Mouse (Mus musculus): Measurements from ENCODE around the gene Pitpnb. TPM values are rescaled to one million over a fixed set of nuclear protein-coding genes. Genes with fewer than 3 reads are reported as not detected.

The Pitpnb gene
- polyA plus RNA-seq, 1 experiment from 2014 or later = 81.0 TPM

DNA sequence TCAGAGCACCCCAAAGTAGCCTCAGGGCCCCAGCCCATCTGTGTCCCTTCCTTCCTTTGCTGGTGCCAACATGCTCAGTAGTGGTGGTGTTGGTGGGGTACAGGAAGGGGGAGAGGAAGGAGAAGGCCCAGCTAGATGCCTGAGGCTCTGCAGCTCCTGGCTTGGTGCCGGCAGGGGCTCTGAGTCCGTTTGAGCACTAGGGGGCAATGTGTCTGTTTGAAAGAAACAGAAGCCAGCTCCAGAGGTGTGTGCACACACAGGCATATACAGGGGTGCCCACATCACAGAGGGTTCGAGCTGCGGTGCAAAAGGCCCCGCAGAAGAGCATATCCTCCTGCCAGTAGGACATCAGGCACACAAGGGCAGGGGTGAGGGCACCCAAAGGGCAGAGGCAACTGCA is 83.6 kb downstream of the Pitpnb start:
- no peak overlapping the region for H3K9ac ChIP-seq (ENCODE audit: low read depth, low read length)
- H3K4me1 ChIP-seq (replicated peaks; ENCODE audit: control insufficient read depth, insufficient read depth, low read length) = no peaks in the 10 kb centered on the region; the same call in 1 of the 2 replicates
- ATAC-seq (replicated peaks; ENCODE audit: low FRiP score) = no peak
- WGBS = 0% methylated on average over 5 of the region's 5 CpGs
- no peaks in the 10 kb centered on the region for H3K9me3 ChIP-seq (ENCODE audit: control insufficient read depth, low read length)
- peaks cover 61% of the 10 kb centered on the region for H3K27me3 ChIP-seq (replicated peaks; ENCODE audit: control insufficient read depth, insufficient read depth, low read length)
- H3K4me3 ChIP-seq (ENCODE audit: low read depth, low read length) = no peak overlapping the region
- no peak overlapping the region for H3K27ac ChIP-seq (ENCODE audit: low read depth, low read length)
- H3K36me3 ChIP-seq (ENCODE audit: control insufficient read depth, insufficient read depth, low read length) = no peaks in the 10 kb centered on the region
- no peak overlapping the region for H3K4me2 ChIP-seq
- DNase-seq (ENCODE audit: low spot score) = peak; percentile 57

DNA sequence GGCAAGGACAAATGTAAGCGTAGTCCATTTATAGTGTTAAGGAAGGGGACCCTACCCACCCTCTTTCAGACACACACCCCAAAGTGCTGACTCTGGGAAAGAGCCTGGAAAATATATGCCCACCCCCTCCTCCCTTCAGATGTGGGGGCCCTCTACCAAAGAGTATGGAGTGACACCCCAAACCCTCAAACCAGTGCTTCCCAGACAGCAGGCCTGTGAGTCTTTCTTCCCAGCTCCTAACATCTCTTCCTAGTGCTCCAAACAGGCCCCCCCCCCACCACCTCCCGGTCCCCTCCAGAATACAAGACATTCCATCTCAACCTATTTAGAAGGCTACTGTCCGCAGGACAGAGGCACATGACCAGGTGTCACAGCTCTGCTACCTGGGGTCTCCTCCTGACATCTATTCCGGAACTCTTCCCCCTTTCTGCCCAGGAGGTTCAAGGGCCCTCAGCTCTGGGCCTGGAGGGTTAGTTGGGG is 84.2 kb downstream of the Pitpnb start:
- peaks cover 5% of the 10 kb centered on the region for H3K4me1 ChIP-seq (replicated peaks; ENCODE audit: control insufficient read depth, insufficient read depth, low read length)
- ATAC-seq (replicated peaks; ENCODE audit: low FRiP score) = no peak

DNA sequence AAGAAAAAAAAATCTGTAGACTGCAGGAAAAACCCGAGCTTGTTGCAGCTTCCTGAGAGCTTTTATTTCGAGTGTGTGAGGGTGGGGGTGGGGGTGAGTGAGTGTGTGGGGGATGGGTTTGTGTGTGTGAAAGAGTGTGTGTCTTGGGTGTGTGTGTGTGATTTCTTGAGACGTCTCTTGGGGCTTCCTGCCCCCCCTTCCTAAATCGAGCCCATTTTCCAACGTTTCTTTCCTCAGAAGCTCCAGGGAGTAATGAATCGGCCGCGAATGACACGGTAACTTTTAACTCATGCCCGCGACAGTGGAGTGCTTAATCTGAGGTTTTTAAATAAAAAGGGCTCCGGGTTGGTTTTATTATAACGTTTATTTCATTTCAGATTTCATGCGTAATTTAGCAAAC is 85.0 kb downstream of the Pitpnb start:
- 0 out of 2 replicates have a peak overlapping the region, but pooled peaks have one; percentile 15 for H3K4me3 ChIP-seq (ENCODE audit: low read depth, low read length)
- peak overlapping the region; percentile 79 for H3K4me2 ChIP-seq
- H3K4me1 ChIP-seq (replicated peaks; ENCODE audit: control insufficient read depth, insufficient read depth, low read length) = peaks cover 9% of the 10 kb centered on the region
- DNase-seq (ENCODE audit: low spot score) = no peak
- H3K36me3 ChIP-seq (ENCODE audit: control insufficient read depth, insufficient read depth, low read length) = no peaks in the 10 kb centered on the region
- no peak overlapping the region for H3K27ac ChIP-seq (ENCODE audit: low read depth, low read length)
- WGBS = 3% methylated on average over 14 of the region's 14 CpGs
- ATAC-seq (replicated peaks; ENCODE audit: low FRiP score) = no peak
- H3K9me3 ChIP-seq (ENCODE audit: control insufficient read depth, low read length) = no peaks in the 10 kb centered on the region
- H3K27me3 ChIP-seq (replicated peaks; ENCODE audit: control insufficient read depth, insufficient read depth, low read length) = peaks cover 72% of the 10 kb centered on the region
- no peak overlapping the region for H3K9ac ChIP-seq (ENCODE audit: low read depth, low read length)

More for the DNA sequence above, 84.2 kb downstream of the Pitpnb start:
- Histone ChIP-seq H3K27ac (ENCODE audit: low read depth, low read length) (no peak overlapping the region), H3K9ac (ENCODE audit: low read depth, low read length) (no peak overlapping the region), H3K36me3 (ENCODE audit: control insufficient read depth, insufficient read depth, low read length) (no peaks in the 10 kb centered on the region), H3K4me2 (no peak overlapping the region), H3K9me3 (ENCODE audit: control insufficient read depth, low read length) (no peaks in the 10 kb centered on the region), H3K27me3 (replicated peaks; ENCODE audit: control insufficient read depth, insufficient read depth, low read length) (peaks cover 64% of the 10 kb centered on the region), H3K4me3 (ENCODE audit: low read depth, low read length) (no peak overlapping the region)
- 43% methylated on average over 4 of the region's 4 CpGs for WGBS
- DNase-seq (ENCODE audit: low spot score) = no peak

DNA sequence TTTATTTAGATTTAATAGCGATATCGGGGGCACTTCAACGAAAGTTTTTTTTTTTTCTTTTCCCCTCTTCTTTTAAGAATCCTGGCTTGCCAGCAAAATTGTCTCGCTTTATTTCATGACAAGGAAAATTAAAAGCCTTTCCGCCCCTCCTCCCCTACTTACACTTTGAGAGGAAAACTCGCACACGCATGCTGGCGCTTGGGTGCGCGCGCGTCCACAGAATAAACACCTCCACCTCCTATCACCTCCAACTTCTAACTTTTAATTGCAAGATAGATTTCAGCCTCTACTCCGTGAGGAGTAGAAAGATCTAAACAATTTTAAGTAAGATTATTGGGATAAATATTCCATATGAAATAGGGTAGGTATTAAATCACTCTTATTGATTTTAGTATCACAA is 85.5 kb downstream of the Pitpnb start:
- Histone ChIP-seq H3K4me3 (ENCODE audit: low read depth, low read length) (peak overlapping the region; percentile 66), H3K27me3 (replicated peaks; ENCODE audit: control insufficient read depth, insufficient read depth, low read length) (peaks cover 76% of the 10 kb centered on the region), H3K4me2 (peak overlapping the region; percentile 79), H3K4me1 (replicated peaks; ENCODE audit: control insufficient read depth, insufficient read depth, low read length) (peaks cover 9% of the 10 kb centered on the region), H3K27ac (ENCODE audit: low read depth, low read length) (peak overlapping the region; percentile 64; the same call in 1 of the 2 replicates), H3K9me3 (ENCODE audit: control insufficient read depth, low read length) (no peaks in the 10 kb centered on the region), H3K36me3 (ENCODE audit: control insufficient read depth, insufficient read depth, low read length) (no peaks in the 10 kb centered on the region), H3K9ac (ENCODE audit: low read depth, low read length) (no peak overlapping the region)
- ATAC-seq (replicated peaks; ENCODE audit: low FRiP score) = no peak
- WGBS = 4% methylated on average over 13 of the region's 13 CpGs
- DNase-seq (ENCODE audit: low spot score) = no peak

DNA sequence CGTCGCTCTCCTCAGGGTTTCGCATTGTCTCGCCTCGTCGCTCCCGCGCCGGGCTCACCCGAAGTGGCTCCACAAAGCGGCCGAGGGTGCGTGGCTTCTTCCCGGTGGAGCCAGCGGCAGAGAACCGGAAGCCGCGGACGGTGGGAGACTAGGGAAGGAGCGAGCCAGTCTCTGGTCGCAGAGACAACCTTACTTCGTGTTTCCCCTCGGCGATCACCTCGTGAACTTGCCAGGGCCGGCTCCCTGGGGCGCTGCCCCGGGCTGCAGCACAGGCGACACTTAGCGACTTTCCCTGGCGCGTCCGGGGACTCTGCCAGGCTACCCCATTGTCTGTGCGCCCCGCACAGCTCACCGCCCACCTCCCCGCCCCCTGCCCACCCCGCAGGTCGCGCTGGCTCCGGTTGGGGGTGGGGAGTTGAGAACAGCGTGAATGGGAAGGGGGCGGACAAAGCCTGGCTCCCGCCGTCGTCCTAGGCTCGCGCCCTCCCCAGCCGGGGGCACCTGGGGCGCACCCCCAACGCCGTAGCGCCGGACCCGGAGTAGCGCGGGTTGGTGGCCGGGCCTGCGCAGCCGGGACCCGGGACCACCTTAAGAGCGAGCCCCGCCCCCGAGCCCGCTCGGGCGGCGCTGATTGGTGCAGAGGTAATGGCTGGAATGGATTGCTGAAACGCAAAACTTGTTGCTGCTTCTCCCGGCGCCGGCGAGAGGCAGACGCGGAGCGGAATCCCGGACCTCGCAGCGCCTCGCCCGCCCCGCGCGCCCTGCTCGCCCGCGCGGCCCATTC is 86.2 kb downstream of the Pitpnb start, which contains the start of gene Mn1:
Gene Mn1, plus strand, starts transcription at position 772 of the 784 bp plus-strand sequence.
- Histone ChIP-seq H3K36me3 (ENCODE audit: control insufficient read depth, insufficient read depth, low read length) (no peaks in the 10 kb centered on the region), H3K9ac (ENCODE audit: low read depth, low read length) (peak within 1 kb of the TSS; percentile 68), H3K4me1 (replicated peaks; ENCODE audit: control insufficient read depth, insufficient read depth, low read length) (peaks cover 9% of the 10 kb centered on the region), H3K9me3 (ENCODE audit: control insufficient read depth, low read length) (no peaks in the 10 kb centered on the region), H3K4me2 (peak within 1 kb of the TSS; percentile 79), H3K27me3 (replicated peaks; ENCODE audit: control insufficient read depth, insufficient read depth, low read length) (peaks cover 84% of the 10 kb centered on the region), H3K4me3 (ENCODE audit: low read depth, low read length) (peak within 1 kb of the TSS; percentile 66), H3K27ac (ENCODE audit: low read depth, low read length) (peak within 1 kb of the TSS; percentile 64; the same call in 1 of the 2 replicates)
- under 1% methylated on average over 83 of the region's 88 CpGs for WGBS
- DNase-seq (ENCODE audit: low spot score) = peak; percentile 80
- ATAC-seq (replicated peaks; ENCODE audit: low FRiP score) = peak; percentile 60; the same call in 1 of the 2 replicates

DNA sequence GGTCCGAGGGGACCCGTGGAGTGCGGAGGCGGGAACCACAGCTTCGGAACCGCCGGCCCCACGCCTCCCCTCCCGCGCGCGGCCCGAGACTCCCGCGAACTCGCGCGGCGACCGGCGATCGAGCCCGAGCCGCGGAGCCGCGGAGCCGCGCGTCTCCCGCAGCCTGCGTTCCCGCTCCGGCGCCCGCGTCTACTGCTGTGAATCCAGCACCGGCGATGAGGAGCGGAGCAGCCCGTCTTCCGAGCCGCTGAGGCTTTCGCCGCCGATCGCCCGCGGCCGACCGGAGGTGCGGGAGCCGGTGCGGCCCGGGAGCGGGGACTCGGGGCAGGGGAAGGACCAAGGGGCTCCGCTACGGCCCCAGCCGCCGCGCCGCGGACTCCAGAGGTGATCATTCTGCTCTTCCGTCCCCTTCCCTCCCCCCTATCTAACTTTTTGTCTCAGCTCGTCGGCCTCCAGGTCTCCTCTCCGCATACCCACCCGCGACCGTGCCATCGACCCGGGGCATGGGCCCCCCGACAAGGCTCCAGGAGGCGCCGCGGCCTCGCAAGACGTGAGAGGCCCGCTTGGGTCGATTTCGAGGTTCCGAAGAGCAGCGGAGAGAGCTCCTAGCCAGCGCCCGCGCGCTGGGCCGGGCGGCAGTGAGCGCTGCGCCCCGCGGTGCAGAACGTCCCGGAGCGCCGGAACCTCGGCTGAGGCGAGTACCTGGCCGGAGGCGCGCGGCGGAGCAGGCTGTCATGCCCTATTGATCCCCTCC is 87.0 kb downstream of the Pitpnb start:
- Histone ChIP-seq H3K4me3 (ENCODE audit: low read depth, low read length) (peak overlapping the region; percentile 66), H3K4me1 (replicated peaks; ENCODE audit: control insufficient read depth, insufficient read depth, low read length) (peaks cover 9% of the 10 kb centered on the region), H3K36me3 (ENCODE audit: control insufficient read depth, insufficient read depth, low read length) (no peaks in the 10 kb centered on the region), H3K27me3 (replicated peaks; ENCODE audit: control insufficient read depth, insufficient read depth, low read length) (peaks cover 88% of the 10 kb centered on the region), H3K9me3 (ENCODE audit: control insufficient read depth, low read length) (no peaks in the 10 kb centered on the region), H3K4me2 (peak overlapping the region; percentile 79), H3K27ac (ENCODE audit: low read depth, low read length) (peak overlapping the region; percentile 64; the same call in 1 of the 2 replicates), H3K9ac (ENCODE audit: low read depth, low read length) (peak overlapping the region; percentile 68)
- DNase-seq (ENCODE audit: low spot score) (peak; percentile 51), ATAC-seq (replicated peaks; ENCODE audit: low FRiP score) (no peak)
- WGBS = under 1% methylated on average over 98 of the region's 105 CpGs

DNA sequence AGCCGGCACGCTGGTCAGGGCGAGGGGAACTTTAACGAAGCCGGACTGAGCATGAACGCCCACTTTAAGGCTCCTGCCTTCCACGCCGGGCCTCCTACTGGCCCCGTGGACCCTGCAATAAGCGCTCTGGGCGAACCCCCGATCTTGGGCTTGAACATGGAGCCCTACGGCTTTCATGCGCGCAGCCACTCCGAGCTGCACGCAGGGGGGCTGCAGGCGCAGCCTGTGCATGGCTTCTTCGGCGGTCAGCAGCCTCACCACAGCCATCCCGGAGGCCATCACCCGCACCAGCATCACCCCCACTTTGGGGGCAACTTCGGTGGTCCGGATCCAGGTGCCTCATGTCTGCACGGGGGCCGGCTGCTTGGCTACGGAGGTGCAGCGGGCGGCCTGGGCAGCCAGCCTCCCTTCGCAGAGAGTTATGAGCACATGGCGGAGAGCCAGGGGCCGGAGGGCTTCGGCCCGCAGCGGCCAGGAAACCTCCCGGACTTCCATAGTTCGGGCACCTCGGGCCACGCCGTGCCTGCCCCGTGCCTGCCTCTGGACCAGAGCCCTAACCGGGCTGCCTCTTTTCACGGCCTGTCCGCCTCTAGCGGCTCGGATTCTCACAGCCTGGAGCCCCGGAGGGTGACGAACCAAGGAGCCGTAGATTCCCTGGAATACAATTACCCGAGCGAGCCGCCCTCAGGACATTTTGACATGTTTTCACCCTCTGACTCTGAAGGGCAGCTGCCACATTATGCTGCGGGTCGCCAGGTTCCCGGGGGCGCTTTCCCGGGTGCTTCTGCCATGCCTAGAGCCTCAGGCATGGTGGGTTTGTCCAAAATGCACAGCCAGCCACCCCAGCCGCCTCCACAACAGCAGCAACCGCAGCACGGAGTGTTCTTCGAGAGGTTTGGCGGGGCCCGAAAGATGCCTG is 87.9 kb downstream of the Pitpnb start:
- Histone ChIP-seq H3K36me3 (ENCODE audit: control insufficient read depth, insufficient read depth, low read length) (no peaks in the 10 kb centered on the region), H3K27ac (ENCODE audit: low read depth, low read length) (no peak overlapping the region), H3K4me2 (peak overlapping the region; percentile 79), H3K4me1 (replicated peaks; ENCODE audit: control insufficient read depth, insufficient read depth, low read length) (peaks cover 9% of the 10 kb centered on the region), H3K9ac (ENCODE audit: low read depth, low read length) (no peak overlapping the region; the same call in 1 of the 2 replicates), H3K27me3 (replicated peaks; ENCODE audit: control insufficient read depth, insufficient read depth, low read length) (peaks cover 90% of the 10 kb centered on the region), H3K4me3 (ENCODE audit: low read depth, low read length) (peak overlapping the region; percentile 66), H3K9me3 (ENCODE audit: control insufficient read depth, low read length) (no peaks in the 10 kb centered on the region)
- ATAC-seq (replicated peaks; ENCODE audit: low FRiP score) (no peak), DNase-seq (ENCODE audit: low spot score) (peak; percentile 56)
- WGBS = 2% methylated on average over 62 of the region's 63 CpGs

Measured in liver, embryonic 11.5 days (tissue).